Mouse (Mus musculus) midbrain, embryonic 16.5 days (tissue): Measurements from ENCODE around the gene Gsg1l. TPM values are rescaled to one million over a fixed set of nuclear protein-coding genes. Genes with fewer than 3 reads are reported as not detected.

ENCODE experiments used
- ATAC-seq: fragments of 200-750 bp; cut with Nextera tagmentation; 2 replicates; pipeline ENCODE4 v1.8.0; 2017; ENCODE audit warnings: moderate TSS enrichment
- H3K27ac ChIP-seq: fragments of 300-500 bp; sonication (generic); 2 replicates; pipeline ENCODE4 v1.5.1; 2014; ENCODE audit warnings: mild to moderate bottlenecking, low read length, mixed read lengths
- H3K27me3 ChIP-seq: fragments of 300-500 bp; sonication (generic); 2 replicates; pipeline ENCODE4 v1.6.1; 2014; ENCODE audit warnings: low read depth, low read length, mixed read lengths; ENCODE audit not compliant: control insufficient read depth, insufficient read depth
- H3K36me3 ChIP-seq: fragments of 300-500 bp; sonication (generic); 2 replicates; pipeline ENCODE4 v1.6.1; 2014; ENCODE audit warnings: mild to moderate bottlenecking, low read length, moderate library complexity, mixed read lengths; ENCODE audit not compliant: control insufficient read depth, insufficient read depth
- H3K4me1 ChIP-seq: fragments of 300-500 bp; sonication (generic); 2 replicates; pipeline ENCODE4 v1.6.1; 2014; ENCODE audit warnings: mild to moderate bottlenecking, low read length, mixed read lengths; ENCODE audit not compliant: control insufficient read depth, insufficient read depth
- H3K4me2 ChIP-seq: fragments of 300-500 bp; sonication (generic); 2 replicates; pipeline ENCODE4 v1.6.1; 2014; ENCODE audit warnings: mild to moderate bottlenecking, low read length, mixed read lengths
- H3K4me3 ChIP-seq: fragments of 300-500 bp; sonication (generic); 2 replicates; pipeline ENCODE4 v1.5.1; 2014; ENCODE audit warnings: low read depth, mild to moderate bottlenecking, low read length, moderate library complexity, mixed read lengths
- H3K9ac ChIP-seq: fragments of 300-500 bp; sonication (generic); 2 replicates; pipeline ENCODE4 v1.6.1; 2014; ENCODE audit warnings: low read depth, low read length, mixed read lengths
- H3K9me3 ChIP-seq: fragments of 300-500 bp; sonication (generic); replicated peaks from 2 replicates; pipeline ENCODE4 v1.6.1; 2014; ENCODE audit warnings: mild to moderate bottlenecking, low read length, mixed read lengths; ENCODE audit not compliant: control insufficient read depth, poor library complexity, severe bottlenecking
- WGBS: fragments of 180-500 bp; shearing (Covaris S2); extraction: QIAGEN DNeasy Blood & Tissue Kit; methylation state at CpG from one replicate; pipeline ENCODE4 v1.1.7; 2014; 5-methylcytosine and 5-hydroxymethylcytosine counted together
- polyA plus RNA-seq: library from polyadenylated mRNA; unstranded; fragments of >200 nt; fragmentation: Nextera tagmentation; extraction: Ambion mirVana; gene quantifications from 2 replicates; pipeline ENCODE4 v1.2.1, GENCODE M21; 2015

Gene Gsg1l
- polyA plus RNA-seq, 1 experiment from 2014 or later: 12.5 TPM

GRCm38 (mm10) chr7:126007132-126007910 lies 74.9 kb downstream of the Gsg1l start:
- Histone ChIP-seq H3K9me3 (no peaks in the 10 kb centered on the region), H3K27me3 (no peaks in the 10 kb centered on the region), H3K36me3 (no peaks in the 10 kb centered on the region), H3K4me1 (peaks cover 8% of the 10 kb centered on the region; the same call in 1 of the 2 replicates), H3K4me3 (no peak overlapping the region), H3K27ac (no peak overlapping the region), H3K9ac (no peak overlapping the region), H3K4me2 (no peak overlapping the region)
- WGBS: 61% methylated on average over 10 of the region's 10 CpGs
- ATAC-seq: no peak

- Histone ChIP-seq H3K27ac (no peak overlapping the region), H3K4me2 (no peak overlapping the region), H3K4me1 (peaks cover 5% of the 10 kb centered on the region; the same call in 1 of the 2 replicates), H3K27me3 (no peaks in the 10 kb centered on the region), H3K36me3 (no peaks in the 10 kb centered on the region), H3K4me3 (no peak overlapping the region), H3K9ac (no peak overlapping the region), H3K9me3 (no peaks in the 10 kb centered on the region)
- no peak; the same call in 1 of the 2 replicates for ATAC-seq
- 16% methylated on average over 5 of the region's 5 CpGs for WGBS
Measured at GRCm38 (mm10) chr7:126005274-126005673, 76.9 kb downstream of the Gsg1l start.

- Histone ChIP-seq H3K9ac (no peak overlapping the region), H3K27ac (no peak overlapping the region), H3K4me3 (no peak overlapping the region), H3K9me3 (no peaks in the 10 kb centered on the region), H3K4me1 (0 out of 2 replicates have a peak, but pooled peaks cover 2% of the 10 kb centered on the region), H3K36me3 (no peaks in the 10 kb centered on the region), H3K27me3 (no peaks in the 10 kb centered on the region), H3K4me2 (no peak overlapping the region)
- ATAC-seq: no peak
- 39% methylated on average over 5 of the region's 5 CpGs for WGBS
Measured at GRCm38 (mm10) chr7:126001683-126002082, 80.5 kb downstream of the Gsg1l start.

- H3K4me2 ChIP-seq: no peak overlapping the region
- H3K4me3 ChIP-seq: no peak overlapping the region
- no peak for ATAC-seq
- H3K9me3 ChIP-seq: peaks cover 2% of the 10 kb centered on the region; the same call in 1 of the 2 replicates
- no peaks in the 10 kb centered on the region for H3K36me3 ChIP-seq
- H3K27ac ChIP-seq: no peak overlapping the region
- H3K27me3 ChIP-seq: no peaks in the 10 kb centered on the region
- 83% methylated on average over 3 of the region's 3 CpGs for WGBS
- H3K9ac ChIP-seq: no peak overlapping the region
- H3K4me1 ChIP-seq: 0 out of 2 replicates have a peak, but pooled peaks cover 2% of the 10 kb centered on the region
Measured at GRCm38 (mm10) chr7:125999921-126000320, 82.3 kb downstream of the Gsg1l start.

GRCm38 (mm10) chr7:125996151-125996550 lies 86.1 kb downstream of the Gsg1l start:
- Histone ChIP-seq H3K9me3 (peaks cover 2% of the 10 kb centered on the region; the same call in 1 of the 2 replicates), H3K4me3 (no peak overlapping the region), H3K27me3 (no peaks in the 10 kb centered on the region), H3K9ac (no peak overlapping the region), H3K4me1 (0 out of 2 replicates have a peak, but pooled peaks cover 4% of the 10 kb centered on the region), H3K4me2 (no peak overlapping the region), H3K36me3 (no peaks in the 10 kb centered on the region), H3K27ac (no peak overlapping the region)
- no peak for ATAC-seq
- WGBS: 100% methylated on average over 1 of the region's 1 CpGs

- H3K4me1 ChIP-seq: 0 out of 2 replicates have a peak, but pooled peaks cover 4% of the 10 kb centered on the region
- H3K36me3 ChIP-seq: no peaks in the 10 kb centered on the region
- no peaks in the 10 kb centered on the region for H3K27me3 ChIP-seq
- H3K4me3 ChIP-seq: no peak overlapping the region
- 67% methylated on average over 6 of the region's 6 CpGs for WGBS
- H3K27ac ChIP-seq: no peak overlapping the region
- ATAC-seq: no peak
- H3K9ac ChIP-seq: no peak overlapping the region
- H3K9me3 ChIP-seq: peaks cover 2% of the 10 kb centered on the region; the same call in 1 of the 2 replicates
- H3K4me2 ChIP-seq: no peak overlapping the region
Measured at GRCm38 (mm10) chr7:125992356-125992891, 89.8 kb downstream of the Gsg1l start.

- H3K4me3 ChIP-seq: no peak overlapping the region
- no peak overlapping the region for H3K27ac ChIP-seq
- 40% methylated on average over 2 of the region's 2 CpGs for WGBS
- no peaks in the 10 kb centered on the region for H3K27me3 ChIP-seq
- 0 out of 2 replicates have a peak, but pooled peaks cover 4% of the 10 kb centered on the region for H3K4me1 ChIP-seq
- no peak overlapping the region for H3K4me2 ChIP-seq
- H3K36me3 ChIP-seq: no peaks in the 10 kb centered on the region
- H3K9ac ChIP-seq: no peak overlapping the region
- peaks cover 2% of the 10 kb centered on the region; the same call in 1 of the 2 replicates for H3K9me3 ChIP-seq
- ATAC-seq: no peak
Measured at GRCm38 (mm10) chr7:125991846-125992245, 90.4 kb downstream of the Gsg1l start.

- no peaks in the 10 kb centered on the region for H3K27me3 ChIP-seq
- H3K4me3 ChIP-seq: no peak overlapping the region
- no peaks in the 10 kb centered on the region for H3K36me3 ChIP-seq
- ATAC-seq: no peak
- no peak overlapping the region for H3K4me2 ChIP-seq
- no peaks in the 10 kb centered on the region for H3K9me3 ChIP-seq
- 0 out of 2 replicates have a peak, but pooled peaks cover 4% of the 10 kb centered on the region for H3K4me1 ChIP-seq
- WGBS: 77% methylated on average over 7 of the region's 7 CpGs
- H3K27ac ChIP-seq: no peak overlapping the region
- no peak overlapping the region for H3K9ac ChIP-seq
Measured at GRCm38 (mm10) chr7:125989969-125990368, 92.2 kb downstream of the Gsg1l start.

GRCm38 (mm10) chr7:125989489-125989888 lies 92.7 kb downstream of the Gsg1l start:
- H3K27ac ChIP-seq: no peak overlapping the region
- 12% methylated on average over 4 of the region's 4 CpGs for WGBS
- peak; percentile 47; the same call in 1 of the 2 replicates for ATAC-seq
- H3K4me1 ChIP-seq: 0 out of 2 replicates have a peak, but pooled peaks cover 4% of the 10 kb centered on the region
- no peaks in the 10 kb centered on the region for H3K9me3 ChIP-seq
- no peak overlapping the region for H3K4me2 ChIP-seq
- H3K4me3 ChIP-seq: no peak overlapping the region
- H3K9ac ChIP-seq: no peak overlapping the region
- H3K27me3 ChIP-seq: no peaks in the 10 kb centered on the region
- no peaks in the 10 kb centered on the region for H3K36me3 ChIP-seq
